Mouse (Mus musculus): ENCODE results near the gene Pnmal1. TPM values are rescaled to one million over a fixed set of nuclear protein-coding genes. Genes with fewer than 3 reads are reported as not detected.

The Pnmal1 gene
- total RNA-seq, 2 experiments from 2014 or later: not detected

DNA sequence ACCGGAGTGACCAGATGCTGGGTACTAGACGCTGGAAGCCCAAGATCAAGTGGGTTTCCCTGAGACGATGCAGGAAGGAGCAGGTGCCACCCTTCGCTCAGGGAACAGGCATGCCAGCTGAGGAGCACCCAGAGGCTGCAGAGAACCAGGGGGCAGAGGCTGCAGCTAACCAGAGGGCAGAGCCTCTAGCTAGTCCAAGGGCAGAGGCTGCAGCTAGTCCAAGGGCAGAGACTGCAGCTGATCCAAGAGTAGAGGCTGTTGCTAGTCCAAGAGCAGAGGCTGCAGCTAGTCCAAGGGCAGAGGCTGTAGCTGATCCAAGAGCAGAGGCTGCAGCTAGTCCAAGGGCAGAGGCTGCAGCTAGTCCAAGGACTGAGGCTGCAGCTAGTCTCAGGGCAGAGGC is 35.9 kb downstream of the Pnmal1 start:
- DNase-seq: no peak

DNA sequence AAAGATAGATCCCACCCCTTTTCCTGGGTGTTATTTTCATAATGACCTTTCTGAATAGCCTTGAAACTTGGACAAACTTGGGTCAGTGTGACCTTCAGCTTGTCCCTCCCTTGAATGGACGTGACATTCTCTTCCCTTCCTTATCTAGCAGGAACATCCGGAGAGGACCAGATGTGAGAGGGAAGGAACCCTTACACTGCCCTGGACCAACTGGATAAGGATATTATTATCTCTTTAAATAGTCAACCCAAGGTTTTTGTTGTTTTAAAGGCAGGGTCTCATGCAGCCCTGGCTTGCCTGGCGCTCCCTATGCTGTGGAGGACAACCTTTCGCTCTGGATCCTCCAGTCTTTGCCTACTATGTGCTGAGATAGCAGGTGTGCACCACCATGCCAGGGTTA is 39.8 kb downstream of the Pnmal1 start:
- no peak for DNase-seq

GRCm38 (mm10) chr7:16999650-17000049 is 40.2 kb downstream of the Pnmal1 start:
- peak; percentile 82 to 97 for DNase-seq

DNA sequence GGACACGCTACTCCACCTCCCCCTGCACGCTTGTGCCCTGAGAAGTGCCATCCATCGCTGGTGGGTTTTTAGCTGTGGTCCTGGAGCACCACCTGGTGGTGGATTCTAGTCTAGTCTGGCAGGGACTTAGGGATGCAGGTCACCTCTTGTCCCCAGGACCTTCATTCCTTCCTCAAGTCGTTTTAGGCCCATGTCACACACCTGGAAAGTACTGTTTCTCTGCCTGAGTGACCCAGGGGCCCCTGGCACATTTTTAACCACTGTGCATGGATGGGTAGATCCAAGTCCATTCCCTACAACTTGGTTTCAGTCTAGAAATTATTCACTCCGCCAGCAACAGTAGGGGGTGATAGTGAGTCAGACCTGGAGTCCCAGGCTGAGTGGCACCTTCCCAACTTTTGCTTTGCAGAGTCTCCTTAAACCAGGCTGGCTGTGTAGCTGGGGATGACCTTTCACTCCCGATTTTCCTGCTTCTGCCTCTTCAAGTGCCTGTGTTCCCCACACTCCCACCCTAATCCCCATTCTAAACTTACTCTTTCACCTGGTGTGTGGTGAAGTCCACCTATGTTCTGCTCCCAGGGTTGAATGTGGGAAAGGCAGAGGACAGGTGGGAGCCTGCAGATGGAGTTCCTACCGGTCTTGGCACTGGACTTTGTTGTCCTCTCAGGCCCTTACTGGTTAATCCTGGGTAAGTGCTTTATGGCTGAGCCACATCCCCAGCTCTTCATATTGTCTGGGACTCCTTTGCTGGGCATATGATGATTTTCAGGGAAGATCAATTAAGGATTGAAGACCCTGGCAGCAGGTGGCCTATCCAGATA is 43.1 kb downstream of the Pnmal1 start:
- DNase-seq: peak; percentile 81 to 90

DNA sequence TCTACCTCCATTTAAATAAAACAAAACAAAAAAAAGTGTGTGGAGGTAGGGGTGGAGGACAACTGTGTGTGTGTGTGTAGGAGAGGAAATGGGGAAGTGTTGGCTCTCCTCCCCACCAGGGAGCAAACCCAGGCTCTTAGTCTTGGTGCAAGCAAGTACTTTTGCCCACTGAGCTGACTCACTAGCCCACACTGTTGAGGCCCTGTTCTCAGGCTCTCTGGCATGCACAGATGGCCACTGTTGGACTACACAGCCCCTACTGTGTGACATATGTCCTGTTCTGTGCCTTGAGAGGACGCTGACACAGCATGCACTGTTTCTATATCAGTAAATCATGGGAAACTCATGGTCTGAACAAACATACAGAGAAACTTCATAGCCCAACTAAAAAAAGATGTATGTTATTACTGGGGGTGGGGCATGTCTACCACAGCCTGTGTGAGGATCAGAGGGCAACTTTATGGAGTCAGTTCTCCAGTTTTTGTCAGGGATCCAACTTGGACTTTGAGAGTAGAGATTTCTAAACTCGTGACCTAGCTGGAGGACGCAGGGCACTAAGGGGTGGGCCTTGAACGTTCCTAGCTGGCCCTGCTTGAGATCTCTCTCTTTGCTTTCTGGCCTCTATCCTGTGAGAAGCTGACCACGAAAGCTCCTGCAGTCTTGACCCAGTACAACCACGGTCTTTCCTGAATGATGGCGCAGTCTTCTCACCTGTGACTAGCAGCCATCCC is 43.9 kb downstream of the Pnmal1 start:
- no peak for DNase-seq

GRCm38 (mm10) chr7:17004716-17005115 is 45.2 kb downstream of the Pnmal1 start:
- no peak for DNase-seq

- DNase-seq: no peak
Observed at GRCm38 (mm10) chr7:17007300-17007699, 47.8 kb downstream of the Pnmal1 start.

DNA sequence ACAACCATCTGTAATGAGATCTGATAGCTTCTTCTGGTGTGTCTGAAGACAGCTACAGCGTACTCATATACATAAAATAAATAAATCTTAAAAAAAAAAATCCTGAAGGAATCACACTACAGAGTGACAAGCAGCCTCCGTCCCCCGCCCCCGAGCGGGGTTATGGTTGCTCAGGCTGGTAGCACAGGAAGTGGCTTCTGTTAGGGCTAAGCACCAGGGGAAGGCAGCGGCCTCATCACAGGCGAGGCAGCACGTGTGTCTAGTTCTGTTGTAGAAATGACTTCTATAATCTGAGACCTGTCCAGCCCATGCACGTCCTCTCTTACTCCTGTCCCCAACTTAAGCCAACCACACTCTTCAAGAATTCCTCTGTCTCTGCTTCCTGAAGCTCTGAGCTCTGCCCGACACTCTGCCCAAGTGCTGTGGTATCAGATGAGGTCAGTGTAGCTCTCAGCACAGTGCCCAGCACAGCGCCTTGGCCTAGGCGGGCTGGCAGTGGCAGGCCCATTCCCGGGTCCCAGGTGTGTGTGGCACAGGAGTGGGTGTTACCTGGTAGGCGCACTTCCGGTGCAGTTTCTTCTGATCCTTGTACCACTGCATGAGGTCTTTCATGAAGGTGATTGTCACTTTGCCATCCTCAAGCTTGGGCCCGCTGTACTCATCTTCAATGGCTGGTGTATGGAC is 50.0 kb downstream of the Pnmal1 start:
- no peak for DNase-seq

- no peak for DNase-seq
Observed at GRCm38 (mm10) chr7:17010010-17010347, 50.5 kb downstream of the Pnmal1 start.

GRCm38 (mm10) chr7:17011909-17012590 is 52.6 kb downstream of the Pnmal1 start:
- no peak for DNase-seq

Other genes starting within 250 kb of the Pnmal1 start
- gene Ceacam9, start 237.8 kb upstream of the Pnmal1 start, total RNA-seq (2021): not detected
- gene Ap2s1, start 221.3 kb upstream of the Pnmal1 start, total RNA-seq (2021): 10 to 100 TPM; 66.9 to 78.5 TPM
- 10 to 100 TPM; 13.0 to 26.3 TPM for gene Slc1a5, start 178.3 kb upstream of the Pnmal1 start, total RNA-seq (2021)
- 10 to 100 TPM; 50.3 to 60.0 TPM for gene Strn4, start 143.8 kb upstream of the Pnmal1 start, total RNA-seq (2021)
- 10 to 100 TPM; 49.1 to 53.1 TPM for gene Fkrp, start 142.9 kb upstream of the Pnmal1 start, total RNA-seq (2021)
- 10 to 100 TPM; 19.7 to 22.2 TPM for gene Prkd2, start 116.8 kb upstream of the Pnmal1 start, total RNA-seq (2021)
- gene Dact3, start 84.4 kb upstream of the Pnmal1 start, total RNA-seq (2021): 1 to 10 TPM; 8.7 to 9.4 TPM
- under 1 TPM in 1 of 2 experiments, not detected in 1; 0.47 TPM for gene Gng8, start 67.9 kb upstream of the Pnmal1 start, total RNA-seq (2021)
- gene Ptgir, start 53.2 kb upstream of the Pnmal1 start, total RNA-seq (2021): 1 to 10 TPM; 1.5 TPM
- gene Calm3, start 35.6 kb upstream of the Pnmal1 start, total RNA-seq (2021): 100 to 1,000 TPM; 166 to 200 TPM
- 1 to 10 TPM; 3.7 to 4.0 TPM for gene Pnmal2, start 15.0 kb upstream of the Pnmal1 start, total RNA-seq (2021)
- under 1 TPM in 1 of 2 experiments, not detected in 1; 0.08 TPM for gene Gm42372, start 23.4 kb downstream of the Pnmal1 start, total RNA-seq (2021)
- 1 to 10 TPM; 3.8 to 4.5 TPM for gene Ccdc8, start 33.0 kb downstream of the Pnmal1 start, total RNA-seq (2021)
- gene Ppp5c, start 68.2 kb downstream of the Pnmal1 start, total RNA-seq (2021): 10 to 100 TPM; 98.8 to 98.9 TPM
- 1 to 10 TPM; 1.9 to 4.1 TPM for gene Hif3a, start 102.7 kb downstream of the Pnmal1 start, total RNA-seq (2021)
- under 1 TPM in 1 of 2 experiments, not detected in 1; 0.08 TPM for gene Psg16, start 114.4 kb downstream of the Pnmal1 start, total RNA-seq (2021)
- gene Ceacam3, start 190.6 kb downstream of the Pnmal1 start, total RNA-seq (2021): not detected
- gene Psg29, start 243.8 kb downstream of the Pnmal1 start, total RNA-seq (2021): not detected

All from heart, adult 18-20 months (tissue).